Mouse (Mus musculus): ENCODE results near the gene Layn. TPM values are rescaled to one million over a fixed set of nuclear protein-coding genes. Genes with fewer than 3 reads are reported as not detected.

The Layn gene
- 6.5 and 6.6 TPM in 2 replicates for total RNA-seq (2021)
- long read RNA-seq, partial matches to known transcripts = 0 of 2 reads
- long read RNA-seq, other reads (novel, unspliced or antisense) = 2 of 2 reads

DNA sequence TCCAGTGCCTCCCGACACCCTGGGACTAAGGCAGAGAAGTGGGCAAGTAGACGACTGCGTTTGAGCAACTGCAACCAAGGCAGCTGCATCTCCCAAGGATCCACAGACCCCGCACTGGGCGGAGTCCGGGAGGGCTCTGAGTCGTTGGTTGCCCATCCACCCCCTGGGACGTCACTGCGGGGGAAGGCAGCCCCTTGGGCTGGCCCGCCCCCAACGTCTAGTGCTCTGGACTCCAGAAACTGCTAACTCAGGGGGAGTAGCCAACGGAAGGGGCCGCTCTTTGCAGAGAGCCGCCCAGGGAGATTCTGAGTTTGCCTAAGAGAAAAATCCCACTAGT is at the start of gene Layn:
Layn (minus strand) TSS at position 116 of the 337 bp plus-strand sequence.
- DNase-seq = peak; percentile 72

DNA sequence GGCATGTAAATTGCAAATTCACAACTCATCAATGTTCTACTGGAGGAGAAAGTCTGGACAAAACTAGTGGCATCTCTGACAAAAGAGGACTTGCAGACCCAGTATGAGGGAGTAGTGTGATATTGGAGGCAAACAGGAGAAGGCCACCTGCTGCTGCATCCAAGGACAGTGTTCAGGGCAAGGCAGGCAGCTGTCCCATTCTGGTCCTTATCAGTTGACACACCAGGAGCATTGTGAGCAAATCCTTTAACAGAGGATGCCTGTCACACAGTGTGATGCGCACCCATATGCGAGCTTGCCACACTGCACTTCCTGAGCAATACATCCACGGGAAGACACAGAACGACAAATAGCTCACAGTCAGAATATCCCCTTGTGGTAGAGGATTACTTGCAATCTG is 37.9 kb upstream of the Layn start:
- DNase-seq = no peak

DNA sequence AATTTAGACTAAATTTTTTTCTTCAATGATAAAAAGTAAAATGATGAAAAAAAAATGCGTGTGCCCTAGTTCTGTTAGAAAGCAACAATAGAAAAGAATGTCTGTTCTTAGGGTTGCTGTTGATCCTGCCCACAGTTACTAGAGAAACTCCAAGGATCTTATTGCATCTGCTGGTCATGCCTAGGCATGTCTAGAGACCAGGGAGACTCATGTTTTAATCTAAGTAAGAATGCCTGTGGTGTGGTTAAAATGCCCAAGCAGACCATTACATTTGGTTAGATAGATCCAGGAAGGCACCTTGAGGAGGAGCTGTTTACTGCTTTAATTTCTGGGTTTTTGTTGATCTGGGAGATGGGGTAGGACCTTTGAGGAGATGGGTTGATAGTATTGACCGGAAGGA is 28.9 kb upstream of the Layn start:
- no peak for DNase-seq

- DNase-seq = peak; percentile 74
Observed at GRCm38 (mm10) chr9:51103808-51104514, 27.1 kb upstream of the Layn start.

- DNase-seq = peak; percentile 78
Observed at GRCm38 (mm10) chr9:51102963-51103807, 26.3 kb upstream of the Layn start.

DNA sequence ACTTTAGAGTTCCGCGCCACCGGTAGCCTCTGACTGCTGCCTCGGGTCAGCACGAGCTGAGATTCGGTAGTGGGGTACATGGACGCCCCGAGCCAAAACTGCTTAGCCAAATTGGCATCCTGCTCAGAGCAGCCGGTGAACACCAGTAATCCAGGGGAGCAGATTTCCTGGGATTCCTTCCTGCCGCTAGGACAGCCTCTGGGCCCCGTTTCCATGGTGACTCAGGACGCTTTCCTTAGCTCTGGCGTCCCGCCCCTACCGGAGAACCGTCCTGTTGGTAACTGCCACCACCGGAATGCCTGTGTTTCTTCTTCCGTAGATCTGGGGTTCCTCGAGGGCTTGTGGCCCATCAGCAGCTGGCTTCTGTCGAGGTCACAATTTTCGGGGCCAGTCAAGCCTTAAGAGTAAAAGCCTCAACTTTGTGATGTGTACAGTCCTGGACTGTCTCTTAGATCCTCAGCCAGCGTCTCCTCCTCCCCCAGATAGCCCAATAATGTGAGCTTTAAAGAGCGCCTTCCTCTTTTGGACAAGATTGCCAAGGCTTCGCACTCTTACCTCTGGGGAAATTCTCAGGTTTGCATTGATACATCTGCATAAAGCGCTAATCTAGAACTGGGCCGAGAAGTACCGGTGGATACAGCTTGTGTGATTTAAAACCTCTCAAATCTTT is 25.0 kb upstream of the Layn start, which contains the start of gene 4833427G06Rik:
4833427G06Rik (minus strand) TSS at position 323 of the 670 bp plus-strand sequence.
- DNase-seq = peak; percentile 73

GRCm38 (mm10) chr9:51096306-51096705 is 19.4 kb upstream of the Layn start:
- DNase-seq = peak; percentile 45

- DNase-seq = no peak
Observed at GRCm38 (mm10) chr9:51093697-51094096, 16.8 kb upstream of the Layn start.

- no peak for DNase-seq
Observed at GRCm38 (mm10) chr9:51081614-51082013, 4.7 kb upstream of the Layn start.

DNA sequence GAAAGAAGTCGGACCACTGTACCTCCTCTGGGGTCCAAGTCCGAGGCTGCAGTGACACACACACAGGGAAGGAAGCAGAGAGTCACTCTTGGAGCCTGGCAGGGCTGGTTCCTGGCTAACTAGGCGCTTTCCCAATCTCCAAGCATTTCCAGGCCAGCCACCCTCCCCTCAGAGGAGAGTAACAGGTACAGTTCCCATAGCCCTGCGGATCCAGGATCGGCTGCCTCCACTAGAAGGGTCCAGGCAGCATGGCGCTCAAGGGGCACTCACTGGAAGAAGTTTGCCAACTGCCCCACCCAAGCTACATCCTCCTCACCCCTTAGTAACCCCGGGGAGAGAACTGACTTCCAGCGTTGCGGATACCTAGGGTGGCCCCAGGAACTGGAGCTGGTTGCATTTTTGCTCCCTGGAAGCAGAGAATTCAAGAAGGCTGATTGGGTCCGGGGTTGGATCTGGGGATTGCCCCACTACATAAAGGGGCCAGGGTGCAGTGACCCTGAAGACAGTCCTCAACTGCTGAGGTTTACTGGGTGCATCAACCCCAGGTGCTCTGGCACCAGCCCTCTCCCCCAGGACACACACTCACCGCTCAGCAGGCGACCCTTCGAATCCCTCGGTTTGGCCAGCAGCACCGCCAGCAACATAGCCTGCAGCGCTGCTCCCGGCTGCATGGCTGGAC is 455 bp downstream of the Layn start:
- DNase-seq = peak; percentile 8

- DNase-seq = peak; percentile 26
Observed at GRCm38 (mm10) chr9:51075780-51076179, 1.1 kb downstream of the Layn start.

- DNase-seq = peak; percentile 26
Observed at GRCm38 (mm10) chr9:51070801-51071200, 6.1 kb downstream of the Layn start.

DNA sequence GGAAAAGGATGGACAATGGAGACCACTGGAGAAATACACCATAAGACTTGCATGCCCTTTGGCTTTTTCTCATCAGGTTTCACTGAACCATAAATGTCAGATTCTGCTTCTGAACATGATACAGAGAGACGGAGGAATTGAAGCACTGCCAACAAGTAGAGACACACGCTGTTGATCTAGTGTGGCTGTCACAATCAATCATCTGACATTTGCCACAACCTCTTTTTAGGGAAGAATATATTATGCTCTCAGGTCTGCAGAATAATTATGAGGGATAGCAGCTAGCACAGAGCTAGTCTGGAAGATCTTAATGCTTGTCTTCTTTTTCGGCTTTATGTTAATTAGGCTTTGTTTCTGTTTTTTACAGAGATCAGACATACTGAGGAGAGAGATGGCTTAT is 8.7 kb downstream of the Layn start:
- DNase-seq = no peak

DNA sequence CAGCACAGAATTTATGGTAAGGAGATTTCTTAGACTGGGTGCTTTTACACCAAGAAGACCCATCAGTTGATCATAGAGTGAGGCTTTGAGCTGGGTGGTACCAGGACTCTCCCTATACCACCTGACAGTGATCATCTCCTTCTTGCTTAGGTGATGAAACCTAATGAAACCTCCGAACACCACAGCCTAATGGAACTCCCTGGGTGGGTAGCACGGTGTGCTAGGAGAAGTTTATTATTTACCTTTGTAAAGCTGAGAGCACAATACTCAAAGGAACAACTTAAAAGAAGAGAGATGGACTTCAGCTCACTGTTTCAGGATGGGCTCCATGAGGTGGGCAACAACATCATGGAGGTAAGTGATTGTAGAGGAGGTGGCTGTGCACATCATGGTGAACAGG is 16.3 kb downstream of the Layn start, which contains the start of gene Btg4:
Btg4 (plus strand) TSS at position 301 of the 400 bp plus-strand sequence.
- DNase-seq = no peak

DNA sequence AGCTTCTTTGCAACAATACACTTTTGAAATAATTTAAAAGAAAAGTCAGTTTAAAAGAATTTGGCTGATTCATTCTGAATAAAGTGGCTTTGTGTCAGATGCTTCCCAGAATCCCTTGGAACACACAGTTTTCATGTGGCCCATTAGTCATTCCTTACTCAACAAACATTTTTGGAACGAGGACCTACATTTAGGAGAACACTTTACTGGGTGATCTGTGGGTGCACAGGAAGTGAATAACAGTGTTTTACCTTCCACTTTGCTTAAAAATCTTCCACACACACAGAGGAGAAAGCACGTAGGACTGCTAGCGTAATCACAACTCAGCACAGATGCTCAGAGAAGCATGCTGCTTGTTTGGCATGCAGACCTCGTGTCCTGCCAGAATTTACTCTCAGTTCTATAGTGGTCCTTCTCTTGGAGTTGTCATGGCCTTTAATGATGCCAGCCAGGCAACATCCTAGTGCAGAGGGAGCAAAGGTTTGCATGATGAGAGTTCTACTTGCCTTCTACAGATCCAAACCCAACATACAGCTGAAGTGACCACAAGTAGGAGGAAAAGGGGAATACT is 17.9 kb downstream of the Layn start:
- no peak for DNase-seq

GRCm38 (mm10) chr9:51056360-51057324 is 20.3 kb downstream of the Layn start:
- no peak for DNase-seq

GRCm38 (mm10) chr9:51052180-51052579 is 24.7 kb downstream of the Layn start:
- no peak for DNase-seq

GRCm38 (mm10) chr9:51042136-51042535 is 34.8 kb downstream of the Layn start:
- no peak for DNase-seq

GRCm38 (mm10) chr9:51041491-51041980 is 35.4 kb downstream of the Layn start:
- DNase-seq = no peak
